In genomic region chr13:26916477-26916876, GRCm38 (mm10) we compare ENCODE assay signal across 12 mouse cellular contexts.
DNase-seq lines count a peak whose midpoint lies in the region; ATAC-seq and TF ChIP-seq lines count a peak whose summit lies in the region.
"Had no signal": no experiment of that assay in that cellular context is flagged by ENCODE, and none has a peak within 500 bp of the region (broad histone marks: within the 10 kb centered on the region; RNA-seq: fewer than 3 reads in every experiment).

No protein-coding gene starts in this region.

- no peak overlapping the region for H3K4me3 ChIP-seq in heart, embryonic 16.5 days (ENCODE audit: low read length)
- no peak overlapping the region for H3K4me3 ChIP-seq in kidney, embryonic 16.5 days (ENCODE audit: low read length)
- no peak overlapping the region for H3K4me3 ChIP-seq in stomach, postnatal 0 days (ENCODE audit: low read depth, low read length)
- H3K4me3 ChIP-seq: liver, embryonic 15.5 days had no signal

- no peak for TF ChIP-seq EP300 in stomach, postnatal 0 days (optimal IDR thresholded peaks at IDR 0.05)

- no peak overlapping the region for H3K9ac ChIP-seq in heart, embryonic 16.5 days (ENCODE audit: low read length)
- H3K9ac ChIP-seq in kidney, embryonic 16.5 days (replicated peaks; ENCODE audit: low read length) = no peak overlapping the region
- H3K9ac ChIP-seq in stomach, postnatal 0 days (ENCODE audit: low read length) = no peak overlapping the region
- H3K9ac ChIP-seq: liver, embryonic 15.5 days had no signal

- DNase-seq in cerebellum, postnatal 10 days = peak; percentile 4 to 11
- DNase-seq in 3T3-L1 (ENCODE audit: low read depth, low spot score) = peak; percentile 38
- no peak for DNase-seq in stomach, postnatal 0 days (ENCODE audit: low spot score)
- DNase-seq in cerebellum, adult 9-11 months = no peak
- DNase-seq: cerebellum, adult 9-10 months; thymus, postnatal 14 days had no signal

- no peak overlapping the region for H3K27ac ChIP-seq in heart, embryonic 16.5 days (ENCODE audit: low read length)
- H3K27ac ChIP-seq in kidney, embryonic 16.5 days (ENCODE audit: low read length) = no peak overlapping the region
- H3K27ac ChIP-seq in stomach, postnatal 0 days (replicated peaks) = no peak overlapping the region
- H3K27ac ChIP-seq: liver, embryonic 15.5 days had no signal

- no peaks in the 10 kb centered on the region for H3K9me3 ChIP-seq in heart, embryonic 16.5 days (replicated peaks; ENCODE audit: control insufficient read depth, low read length)
- H3K9me3 ChIP-seq in kidney, embryonic 16.5 days (ENCODE audit: low read length) = no peaks in the 10 kb centered on the region
- H3K9me3 ChIP-seq in stomach, postnatal 0 days (ENCODE audit: control insufficient read depth, low read length) = no peaks in the 10 kb centered on the region
- H3K9me3 ChIP-seq: liver, embryonic 15.5 days had no signal

- no peaks in the 10 kb centered on the region for H3K36me3 ChIP-seq in heart, embryonic 16.5 days (ENCODE audit: control insufficient read depth, insufficient read depth)
- no peaks in the 10 kb centered on the region for H3K36me3 ChIP-seq in kidney, embryonic 16.5 days (ENCODE audit: insufficient read depth, low read length)
- H3K36me3 ChIP-seq in stomach, postnatal 0 days (ENCODE audit: control insufficient read depth, insufficient read depth, low read length) = no peaks in the 10 kb centered on the region
- H3K36me3 ChIP-seq: liver, embryonic 15.5 days had no signal

- H3K4me2 ChIP-seq in heart, embryonic 16.5 days (ENCODE audit: low read depth, low read length) = no peak overlapping the region
- no peak overlapping the region for H3K4me2 ChIP-seq in kidney, embryonic 16.5 days (replicated peaks; ENCODE audit: low read depth, low read length)
- H3K4me2 ChIP-seq in stomach, postnatal 0 days (replicated peaks; ENCODE audit: low read depth) = no peak overlapping the region
- H3K4me2 ChIP-seq: liver, embryonic 15.5 days; midbrain, embryonic 11.5 days had no signal

- H3K4me1 ChIP-seq in heart, embryonic 16.5 days (ENCODE audit: control insufficient read depth, insufficient read depth, low read length) = peaks cover 3% of the 10 kb centered on the region; the same call in 1 of the 2 replicates
- H3K4me1 ChIP-seq in kidney, embryonic 16.5 days (ENCODE audit: insufficient read depth, low read length) = peaks cover 4% of the 10 kb centered on the region; the same call in 1 of the 2 replicates
- no peaks in the 10 kb centered on the region for H3K4me1 ChIP-seq in stomach, postnatal 0 days (replicated peaks; ENCODE audit: control insufficient read depth, insufficient read depth)
- H3K4me1 ChIP-seq: liver, embryonic 15.5 days had no signal

- 43% methylated on average over 7 of the region's 7 CpGs for WGBS in heart, embryonic 16.5 days
- WGBS in kidney, embryonic 16.5 days = 42% methylated on average over 7 of the region's 7 CpGs
- 52% methylated on average over 7 of the region's 7 CpGs for WGBS in stomach, postnatal 0 days

- ATAC-seq in cerebellum, adult (ENCODE audit: insufficient number of reproducible peaks, low FRiP score, low TSS enrichment) = no peak
- 0 out of 2 replicates have a peak, but pooled peaks have one; percentile 23 for ATAC-seq in heart, embryonic 16.5 days (replicated peaks; ENCODE audit: extremely low read depth, insufficient read depth, low FRiP score)
- peak; percentile 81; the same call in 1 of the 2 replicates for ATAC-seq in kidney, embryonic 16.5 days (ENCODE audit: low FRiP score, low TSS enrichment)
- no peak for ATAC-seq in activated CD4-positive, CD25-positive, alpha-beta regulatory T cell, adult 4 months
- no peak for ATAC-seq in stomach, postnatal 0 days (ENCODE audit: low FRiP score, low TSS enrichment)

- no peaks in the 10 kb centered on the region for H3K27me3 ChIP-seq in heart, embryonic 16.5 days (ENCODE audit: control insufficient read depth, insufficient read depth, low read length)
- H3K27me3 ChIP-seq in kidney, embryonic 16.5 days (ENCODE audit: insufficient read depth, low read length) = no peaks in the 10 kb centered on the region
- H3K27me3 ChIP-seq in stomach, postnatal 0 days (ENCODE audit: control insufficient read depth, insufficient read depth, low read length) = no peaks in the 10 kb centered on the region
- H3K27me3 ChIP-seq: liver, embryonic 15.5 days had no signal

- no peak for TF ChIP-seq CTCF in stomach, postnatal 0 days (IDR thresholded peaks at IDR 0.05; ENCODE audit: low read depth)

Comparison
In these comparisons a context has a peak if more than half of its experiments do, and no peak if none do; other contexts are left out.
1. DNase-seq: peak in cerebellum, postnatal 10 days (2 of 2) and 3T3-L1 (single experiment); none in stomach, postnatal 0 days (single experiment) and cerebellum, adult 9-11 months (single experiment).
2. ATAC-seq: peak in heart, embryonic 16.5 days (single experiment) and kidney, embryonic 16.5 days (single experiment); none in cerebellum, adult (single experiment), activated CD4-positive, CD25-positive, alpha-beta regulatory T cell, adult 4 months (single experiment) and stomach, postnatal 0 days (single experiment).